Mouse (Mus musculus) yolk sac, embryonic 10.5 days (tissue): ENCODE results near the gene Arsa.

Source experiments
- DNase-seq: peaks from one replicate; pipeline ENCODE4 v3.0.0-alpha.2; 2017; ENCODE audit warnings: low spot score

Gene Arsa

DNA sequence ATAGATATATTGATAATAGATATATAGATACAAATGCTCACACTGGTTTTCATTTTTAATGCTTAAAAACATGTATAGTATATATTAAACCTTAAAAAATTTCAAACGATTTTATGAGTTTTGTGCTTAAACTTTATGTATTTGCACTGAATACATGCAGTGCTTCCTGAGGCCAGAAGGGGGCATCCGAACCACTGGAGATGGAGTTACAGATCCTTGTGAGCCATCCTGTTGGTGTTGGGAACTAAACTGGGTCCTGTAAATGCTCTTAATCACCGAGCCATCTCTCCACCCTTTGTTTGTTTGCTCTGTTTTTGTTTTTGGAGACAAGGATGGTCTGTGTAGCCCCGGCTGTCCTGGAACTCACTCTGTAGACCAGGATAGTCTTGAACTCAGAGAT lies 17.7 kb upstream of the Arsa start:
- no peak for DNase-seq

DNA sequence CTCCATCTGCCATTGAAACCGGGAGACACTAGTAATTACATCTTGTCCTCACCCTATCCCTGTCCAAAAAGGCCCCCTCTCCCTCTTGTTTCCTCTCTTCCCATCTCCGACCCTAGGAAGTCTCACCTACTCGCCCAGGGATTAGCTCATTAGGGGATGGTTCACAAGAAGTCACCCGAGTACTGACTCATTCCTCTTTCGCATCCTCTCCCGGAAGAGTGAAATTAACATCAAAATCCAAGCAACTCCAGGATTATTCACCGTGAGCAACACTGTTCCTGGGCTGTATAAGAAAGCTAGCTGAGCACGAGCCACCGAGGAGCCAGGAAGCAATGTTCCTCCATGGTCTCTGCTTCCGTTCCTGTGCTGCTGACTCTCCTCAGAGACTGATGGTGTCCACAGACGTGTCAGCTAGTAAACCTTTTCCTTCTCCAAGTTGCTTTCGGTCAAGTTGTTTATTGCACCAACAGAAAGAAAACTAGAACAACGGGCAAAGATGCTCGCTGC lies 11.4 kb upstream of the Arsa start:
- DNase-seq, result no peak

DNA sequence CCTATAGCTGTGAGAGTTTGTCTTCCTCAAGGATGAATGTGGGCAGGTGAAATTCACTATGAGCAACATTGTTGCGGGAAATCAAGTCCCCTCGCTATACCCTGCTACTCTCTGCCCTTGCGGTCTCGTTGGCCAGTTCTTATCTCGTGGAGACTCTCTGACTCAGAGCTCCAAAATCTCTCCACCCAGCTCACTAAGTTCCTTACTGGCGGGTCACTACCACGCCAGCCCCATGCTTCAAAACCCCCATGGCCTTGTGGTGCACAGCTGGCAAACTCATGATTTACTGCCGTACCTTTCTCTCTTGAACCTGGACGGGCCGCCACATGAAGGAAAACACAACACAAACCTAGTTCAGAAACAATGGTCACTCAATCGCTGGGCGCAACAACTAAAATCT lies 11.0 kb upstream of the Arsa start:
- no peak for DNase-seq

DNA sequence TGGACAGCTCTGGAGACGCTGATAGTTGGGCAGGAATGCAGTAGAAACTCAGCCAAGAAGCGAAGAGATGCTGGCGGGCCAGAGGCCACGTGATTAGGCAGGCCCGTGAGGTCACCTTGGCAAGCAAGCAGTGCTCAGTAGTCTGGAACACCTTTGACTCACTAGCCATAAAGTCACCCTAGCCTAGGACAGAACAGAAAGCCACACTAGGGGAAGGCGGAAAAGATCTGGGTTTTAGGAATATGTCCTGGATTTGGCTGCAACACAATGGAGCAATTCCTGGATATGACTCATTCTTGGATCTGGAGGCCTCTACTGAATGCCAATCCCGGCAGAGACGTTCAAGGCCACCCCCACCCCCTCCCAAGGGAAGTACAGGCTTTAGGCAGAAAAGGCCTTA lies 3.4 kb upstream of the Arsa start:
- no peak for DNase-seq

DNA sequence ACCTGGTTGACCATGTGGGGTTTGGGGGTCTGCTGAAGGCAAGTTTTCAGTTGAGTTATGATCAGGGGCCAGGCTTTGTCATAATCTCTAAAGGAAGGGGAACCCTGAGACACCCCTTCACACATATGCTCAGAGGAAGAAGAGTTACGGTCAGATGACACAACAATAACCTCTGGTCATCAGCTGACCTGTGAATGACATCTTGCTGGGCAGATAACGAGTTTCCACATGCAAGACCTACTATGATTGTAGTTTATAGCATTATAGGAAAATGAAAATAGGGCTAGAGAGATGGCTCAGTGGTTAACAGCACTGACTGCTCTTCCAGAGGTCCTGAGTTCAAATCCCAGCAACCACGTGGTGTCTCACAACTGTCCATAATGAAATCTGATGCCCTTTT lies 1.4 kb upstream of the Arsa start:
- no peak for DNase-seq

DNA sequence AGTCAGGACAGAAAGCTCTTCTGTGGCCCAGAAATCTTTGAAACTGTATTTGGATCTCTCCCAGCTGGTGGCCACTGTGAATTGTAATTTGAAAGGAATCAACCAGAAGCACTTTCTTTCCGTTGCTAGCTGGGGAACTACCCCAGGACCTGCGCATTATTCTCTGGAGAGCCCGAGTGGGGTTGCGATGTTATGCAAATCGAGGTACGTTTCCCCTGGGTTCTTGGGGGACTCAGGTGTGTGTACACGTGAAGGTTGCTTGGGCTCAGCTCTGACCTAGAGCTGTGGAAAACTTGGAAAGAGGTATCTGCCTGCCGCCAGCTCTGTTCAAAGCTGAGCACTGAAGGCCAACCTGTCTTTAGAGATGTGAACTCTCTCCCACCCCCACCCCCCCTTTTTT lies 581 bp upstream of the Arsa start:
- no peak for DNase-seq

DNA sequence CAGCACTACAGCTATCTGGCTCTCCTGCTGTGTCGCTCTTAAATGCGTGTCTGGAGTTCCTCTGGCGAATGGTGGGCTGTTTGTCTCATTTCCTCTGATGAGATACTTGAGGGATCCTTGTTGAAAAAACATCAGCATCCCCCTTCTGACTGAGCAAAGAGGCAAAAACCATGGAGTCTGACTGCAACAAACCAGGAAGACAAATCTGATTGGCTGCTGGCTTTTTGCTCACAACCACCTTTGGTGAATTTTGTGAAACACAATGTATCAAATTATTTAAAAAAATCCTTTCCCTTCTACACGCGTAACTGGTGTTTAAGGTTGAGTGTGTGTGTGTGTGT lies 780 bp downstream of the Arsa start:
- no peak for DNase-seq

DNA sequence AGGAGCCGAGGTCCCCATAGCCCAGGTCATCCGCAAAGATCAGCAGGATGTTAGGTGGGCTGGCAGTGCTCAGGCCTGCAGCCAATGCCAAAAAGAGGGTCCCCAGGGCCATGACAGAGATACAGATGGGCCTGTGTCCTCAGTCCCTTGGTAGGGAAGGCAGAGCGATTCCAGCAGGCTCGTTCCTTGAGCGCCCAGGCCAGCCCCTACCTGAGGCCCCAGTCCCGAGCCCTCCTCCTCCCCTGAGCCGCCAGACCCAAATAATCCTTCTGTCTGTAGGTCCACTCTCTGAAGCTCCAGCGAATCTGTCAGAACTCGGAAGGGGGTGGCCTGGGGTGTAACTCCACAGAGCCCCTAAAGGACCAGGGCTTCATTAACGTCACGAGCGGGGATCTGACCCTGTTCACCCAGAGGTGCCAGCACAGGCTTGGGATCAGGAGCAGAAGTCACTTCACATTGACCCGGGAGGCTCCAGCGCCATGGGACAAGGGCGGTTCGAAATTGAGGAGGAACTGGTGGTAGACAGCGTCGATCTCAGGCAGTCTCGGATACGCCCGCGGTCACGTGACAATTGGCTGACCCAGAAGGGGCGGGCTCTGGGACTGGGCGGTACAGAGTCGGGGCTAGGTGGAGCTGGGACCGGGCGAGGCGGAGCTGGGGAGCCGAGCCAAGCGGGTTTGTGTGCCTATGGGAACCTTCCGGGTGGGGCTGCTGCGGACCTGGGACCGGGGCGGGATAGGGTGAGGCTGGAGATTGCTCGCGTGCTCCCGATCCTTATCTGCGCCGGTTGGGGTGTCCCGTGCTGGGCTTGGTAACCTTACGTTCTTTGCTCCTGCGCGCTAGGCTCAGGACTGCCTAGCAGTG lies 1.4 kb downstream of the Arsa start:
- DNase-seq, result peak; percentile 94

DNA sequence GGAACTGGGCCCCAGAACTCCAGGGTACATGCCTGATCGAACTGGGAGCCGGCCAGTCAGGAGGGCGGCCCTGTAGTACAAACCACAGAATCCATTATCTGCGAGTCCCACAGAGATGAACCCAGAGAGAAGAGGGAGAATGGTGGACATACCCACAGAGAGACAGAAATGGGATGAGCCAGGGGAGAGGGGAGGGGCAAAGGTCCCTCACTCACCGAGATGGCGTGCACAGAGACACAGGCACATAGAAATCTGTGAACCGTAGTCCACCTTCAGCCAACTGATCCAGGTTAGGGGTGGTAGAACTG lies 2.0 kb downstream of the Arsa start:
- DNase-seq, result no peak

DNA sequence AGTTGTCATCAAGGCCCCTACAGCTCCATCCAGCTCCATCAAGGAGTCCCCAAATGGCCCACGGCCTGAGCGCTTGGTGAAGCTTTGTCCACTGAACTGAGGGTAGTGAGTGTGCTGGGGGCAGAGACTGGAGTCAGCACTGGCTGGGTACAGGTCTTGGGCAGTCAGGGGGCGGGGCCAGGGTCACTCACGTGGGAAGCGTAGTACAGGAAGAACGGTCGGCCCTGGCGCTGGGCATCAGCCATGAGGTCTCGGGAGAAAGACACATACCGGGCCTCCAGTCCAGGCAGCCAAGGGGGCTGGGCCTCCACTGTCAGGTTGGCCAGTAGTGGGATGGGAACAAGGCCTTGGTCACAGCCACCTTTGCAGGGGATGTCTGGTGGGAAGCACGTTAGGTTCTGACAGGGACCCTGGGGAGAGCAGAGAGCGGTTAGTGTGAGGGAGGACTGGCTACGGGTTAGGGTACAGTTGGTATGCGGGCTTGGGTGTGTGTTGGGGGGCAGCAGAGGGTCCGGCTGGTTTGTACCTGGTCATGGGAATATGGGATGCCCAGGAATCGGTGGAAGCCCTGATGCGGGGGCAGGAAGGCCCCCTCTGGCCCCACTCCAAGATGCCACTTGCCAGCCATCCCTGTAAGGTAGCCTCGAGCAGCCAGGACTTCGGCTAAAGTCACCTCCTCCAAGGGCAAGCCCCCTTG lies 2.5 kb downstream of the Arsa start:
- DNase-seq, result no peak

DNA sequence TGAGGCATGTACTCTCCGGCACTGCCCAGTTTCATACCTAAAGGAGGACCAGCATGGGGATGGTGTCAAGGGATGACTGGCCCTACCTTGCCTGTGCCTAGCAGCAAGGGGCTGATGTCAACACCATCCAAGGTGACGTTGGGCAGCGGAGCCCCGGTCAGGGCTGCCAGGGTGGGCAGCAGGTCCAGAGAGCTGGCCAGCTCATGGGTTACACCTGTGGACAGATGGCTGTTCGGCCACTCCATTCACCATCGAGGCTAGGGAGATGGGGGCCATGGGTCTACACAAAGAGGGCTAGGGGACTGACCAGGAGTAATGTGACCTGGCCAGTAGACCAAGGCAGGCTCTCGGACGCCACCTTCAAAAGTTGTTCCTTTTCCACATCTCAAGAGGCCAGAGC lies 3.3 kb downstream of the Arsa start:
- DNase-seq, result no peak

DNA sequence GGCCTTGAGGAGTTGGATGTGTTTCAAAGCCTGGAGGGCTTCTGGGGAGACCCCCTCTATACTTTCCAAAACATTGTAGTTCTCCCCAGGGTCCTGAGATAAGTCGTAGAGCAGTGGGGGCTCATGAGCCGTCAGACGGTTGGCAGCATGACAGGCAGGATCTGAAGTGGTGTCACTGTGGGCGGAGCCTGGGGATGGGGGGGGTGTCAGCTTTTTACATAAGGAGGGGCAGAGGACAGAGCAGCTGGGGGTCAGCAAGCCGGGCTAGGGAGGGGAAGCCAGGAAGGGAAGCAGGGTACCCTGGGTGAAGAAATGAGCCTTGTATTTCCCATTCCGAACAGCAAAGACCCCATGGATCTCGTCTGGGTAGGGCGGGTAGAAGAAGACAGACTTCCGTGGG lies 3.9 kb downstream of the Arsa start:
- no peak for DNase-seq

DNA sequence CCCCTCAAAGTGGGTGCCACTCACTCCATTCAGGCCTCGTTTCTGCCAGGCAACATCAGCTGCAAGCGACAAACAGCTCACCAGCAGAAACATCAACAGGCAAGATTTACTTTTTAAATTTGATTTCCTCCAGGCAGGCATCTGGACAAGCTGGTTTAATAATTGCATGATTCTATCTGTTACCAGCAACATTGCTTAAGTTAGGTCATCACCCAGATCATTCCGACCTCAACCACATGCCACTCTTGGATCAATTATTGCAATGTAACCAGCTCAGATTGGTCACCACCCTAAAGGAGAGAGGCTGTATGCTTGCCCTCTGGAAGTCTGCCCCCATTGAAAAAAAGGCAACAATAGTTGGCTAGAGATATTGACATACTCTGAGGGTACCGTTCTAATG lies 5.7 kb downstream of the Arsa start:
- DNase-seq, result no peak

DNA sequence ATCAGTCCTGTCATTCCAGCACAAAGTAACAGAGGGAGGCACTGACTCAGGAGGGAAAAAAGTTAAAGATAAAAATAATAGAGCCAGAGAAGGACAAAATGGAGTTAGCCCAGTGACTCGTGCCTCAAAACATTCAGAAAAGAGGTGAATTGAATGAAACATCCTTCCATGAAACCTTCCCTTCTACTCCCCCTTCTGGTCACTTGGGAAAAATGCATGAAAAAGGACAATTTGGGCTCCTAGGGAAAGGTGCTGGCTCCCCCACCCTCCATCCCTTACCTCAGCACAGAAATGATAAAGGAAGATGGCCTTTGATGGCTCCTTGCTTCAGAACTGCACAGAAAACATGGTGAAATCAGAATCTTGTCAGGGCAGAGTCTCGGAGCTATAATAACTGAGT lies 8.6 kb downstream of the Arsa start:
- no peak for DNase-seq

DNA sequence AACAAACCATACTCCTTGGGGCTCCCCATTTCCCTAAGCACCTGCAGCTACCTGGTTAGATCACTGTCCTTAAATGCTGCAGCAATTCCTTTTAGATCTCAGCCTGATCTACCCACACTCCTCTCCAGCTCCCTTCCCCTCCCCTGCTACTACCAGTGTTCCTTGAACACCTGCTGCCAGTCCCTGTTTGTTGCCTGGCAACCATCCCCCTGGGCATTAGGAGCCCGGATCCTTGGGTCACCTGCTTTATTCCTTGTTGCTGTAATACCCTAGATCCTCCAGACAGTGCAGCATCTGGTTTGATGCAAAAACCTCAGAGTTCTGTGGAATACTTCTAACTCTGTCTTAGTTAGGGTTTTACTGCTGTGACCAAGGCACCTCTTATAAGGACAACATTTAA lies 12.2 kb downstream of the Arsa start:
- no peak for DNase-seq

DNA sequence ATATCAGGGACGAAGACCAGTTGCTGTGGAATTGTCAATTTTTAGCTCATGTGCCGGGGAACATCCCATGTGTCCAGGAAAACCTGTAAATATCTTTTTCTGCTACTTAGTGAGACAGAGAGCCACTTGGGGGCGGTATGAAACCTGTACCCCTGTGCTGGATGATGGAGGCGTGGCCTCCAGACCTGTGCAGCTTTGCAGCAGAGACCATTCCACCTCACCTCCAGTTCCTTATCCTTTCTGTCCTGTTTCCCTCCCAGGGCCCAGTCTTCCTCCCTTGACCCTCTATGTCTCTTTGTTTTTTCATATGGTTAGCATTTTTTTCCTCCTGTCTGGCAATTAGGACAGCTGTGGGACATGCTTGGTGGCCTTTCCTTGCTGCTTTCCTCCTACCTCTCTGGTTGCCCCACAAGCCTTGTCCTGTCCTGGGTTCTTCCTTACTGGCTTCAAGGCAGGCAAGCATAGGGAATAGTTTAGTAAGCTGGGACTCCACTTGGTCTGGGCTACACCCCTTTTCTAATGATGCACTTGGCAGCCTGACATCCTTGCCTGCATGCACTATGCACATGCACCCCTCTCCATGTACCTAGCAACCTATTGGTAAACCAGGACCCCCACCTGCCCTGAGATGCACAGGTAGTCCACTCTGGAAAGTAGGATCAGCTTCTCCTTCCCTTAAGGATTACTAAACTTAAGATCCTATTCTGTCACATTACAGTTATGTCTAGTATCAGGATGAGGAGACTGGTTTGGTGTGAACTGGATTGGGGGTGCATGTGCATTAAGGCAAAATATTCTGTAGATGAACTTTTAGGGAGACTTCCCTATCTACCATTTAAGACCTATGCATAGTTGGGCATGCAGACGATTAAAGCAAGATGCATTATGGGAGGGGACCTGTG lies 13.6 kb downstream of the Arsa start:
- no peak for DNase-seq

DNA sequence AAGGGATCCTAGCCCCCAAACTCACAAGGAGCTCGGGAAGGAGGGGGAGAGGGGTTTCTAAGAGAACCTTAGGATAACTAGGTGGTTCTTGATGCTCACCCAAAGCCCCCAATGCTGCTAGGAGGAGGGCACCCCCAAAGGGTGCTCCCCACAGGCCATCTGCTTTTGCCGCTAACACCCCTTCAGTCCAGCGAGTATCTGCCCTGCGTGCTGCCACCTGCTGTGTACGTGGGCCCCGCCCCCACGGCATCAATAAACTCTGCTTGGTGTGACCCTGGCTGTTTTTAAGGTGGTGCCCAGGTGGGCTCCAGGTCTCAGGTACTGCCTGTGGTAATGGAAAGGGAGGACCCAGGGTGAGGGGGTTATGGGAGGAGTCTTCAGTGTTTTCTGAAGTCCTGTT lies 15.0 kb downstream of the Arsa start:
- no peak for DNase-seq

DNA sequence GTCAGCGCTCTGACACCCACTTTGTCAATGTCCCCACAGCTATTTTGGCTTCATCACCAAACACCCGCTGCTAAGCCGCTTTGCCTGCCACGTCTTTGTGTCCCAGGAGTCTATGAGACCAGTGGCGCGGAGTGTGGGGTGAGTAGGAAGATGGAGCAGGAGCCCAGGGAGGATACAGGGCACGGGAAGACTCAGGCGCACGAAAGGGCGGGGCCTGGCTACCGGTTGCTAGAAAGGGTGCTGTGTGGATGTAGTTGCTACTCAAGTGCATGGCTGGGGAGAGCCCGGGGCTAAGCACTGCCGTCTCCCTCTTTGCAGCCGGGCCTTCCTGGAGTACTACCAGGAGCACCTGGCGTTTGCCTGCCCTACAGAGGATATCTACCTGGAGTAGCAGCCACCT lies 15.9 kb downstream of the Arsa start:
- DNase-seq, result no peak

DNA sequence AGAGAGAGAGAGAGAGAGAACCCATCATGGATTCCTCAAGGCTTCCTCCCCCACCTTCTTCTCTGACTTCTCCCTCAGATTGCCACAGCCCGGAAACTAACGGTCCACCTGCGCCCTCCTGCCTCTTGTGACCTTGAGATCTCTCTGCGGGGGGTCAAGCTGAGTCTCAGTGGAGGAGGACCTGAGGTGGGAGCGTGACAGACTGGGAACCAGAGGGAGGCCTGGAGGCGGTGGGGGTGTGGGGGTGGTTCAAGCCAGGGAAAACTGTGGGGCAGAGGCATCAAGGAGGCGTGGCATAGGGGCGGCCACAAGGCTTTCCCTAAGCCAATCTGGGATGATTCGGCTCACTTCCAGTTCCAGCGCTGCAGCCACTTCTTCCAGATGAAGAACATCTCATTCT lies 16.9 kb downstream of the Arsa start:
- no peak for DNase-seq

DNA sequence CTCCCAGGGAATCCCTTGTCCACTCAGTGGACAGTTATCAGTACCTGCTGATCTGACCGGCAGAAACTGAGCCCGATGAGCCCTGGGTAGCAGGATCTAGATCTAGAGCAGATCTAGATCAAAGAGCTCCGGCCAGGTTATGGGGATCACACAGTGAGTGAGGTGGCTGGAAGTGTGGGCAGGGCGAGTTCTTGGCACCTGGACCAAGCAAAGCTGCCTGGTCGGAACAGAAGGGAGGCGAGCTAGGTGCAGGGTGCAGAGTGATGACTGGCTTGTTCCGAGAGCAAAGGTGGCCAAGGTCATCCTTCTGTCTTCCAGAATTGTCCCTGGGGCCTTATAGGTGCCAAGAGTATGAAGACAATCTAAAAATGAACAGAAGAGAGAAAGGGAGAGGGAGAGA lies 17.4 kb downstream of the Arsa start:
- DNase-seq, result no peak

DNA sequence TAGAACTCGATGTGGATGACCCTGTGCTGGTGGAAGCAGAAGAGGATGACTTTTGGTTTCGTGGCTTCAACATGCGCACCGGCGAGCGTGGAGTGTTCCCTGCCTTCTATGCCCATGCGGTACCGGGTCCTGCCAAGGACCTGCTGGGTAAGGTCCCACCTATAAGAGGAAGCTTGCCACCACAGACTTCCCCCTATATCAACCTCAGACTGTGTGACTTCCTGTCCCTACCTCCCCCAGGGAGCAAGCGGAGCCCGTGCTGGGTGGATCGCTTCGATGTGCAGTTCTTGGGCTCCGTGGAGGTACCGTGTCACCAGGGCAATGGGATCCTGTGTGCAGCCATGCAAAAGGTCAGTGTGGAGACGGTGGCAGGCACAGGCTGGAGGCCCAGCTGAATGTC lies 18.3 kb downstream of the Arsa start:
- DNase-seq, result no peak

DNA sequence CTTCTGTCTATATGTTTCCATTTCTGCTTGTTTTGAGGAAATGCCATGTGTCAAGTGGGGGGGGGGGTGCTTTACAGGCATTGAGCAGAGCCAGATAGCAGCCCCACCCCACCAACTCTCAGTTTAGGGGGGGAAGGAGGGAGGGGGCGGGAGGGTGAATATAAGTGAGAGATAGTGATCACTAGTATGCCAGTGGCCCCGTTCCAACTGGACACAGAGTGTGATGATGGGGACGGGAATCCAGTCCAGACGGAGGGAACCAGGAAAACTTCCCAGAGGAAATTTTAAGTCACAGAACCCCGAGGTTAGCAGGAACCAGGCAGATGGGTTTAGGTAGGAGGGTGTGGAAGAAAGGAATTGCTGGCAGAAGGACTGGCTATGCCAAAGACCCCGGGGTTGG lies 21.6 kb downstream of the Arsa start:
- DNase-seq, result no peak

DNA sequence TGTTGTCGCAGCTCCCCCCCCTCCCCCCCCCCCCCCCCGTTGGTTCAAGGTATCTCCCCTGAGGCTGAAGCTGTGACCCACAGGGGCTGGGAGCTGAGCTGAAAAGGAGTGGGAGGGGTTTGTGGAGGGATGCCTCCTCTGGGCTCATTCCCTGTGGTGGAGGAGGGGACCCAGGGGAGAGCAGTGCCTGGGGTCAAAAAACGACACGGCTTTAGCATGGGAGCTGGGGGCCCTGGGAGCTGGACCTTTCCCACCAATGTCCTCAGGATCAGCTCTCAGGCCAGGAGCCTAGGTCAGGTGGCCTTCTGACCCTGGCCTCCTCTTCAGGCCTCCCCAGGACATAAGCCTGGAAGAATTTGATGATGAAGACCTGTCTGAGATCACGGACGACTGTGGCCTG lies 22.4 kb downstream of the Arsa start:
- DNase-seq, result no peak
